Mouse (Mus musculus) embryo, embryonic 9.5 days (tissue): ENCODE results near the gene Acadm.

Experiments
- DNase-seq: peaks from one replicate; pipeline ENCODE4 v3.0.0-alpha.2; 2017; ENCODE audit errors: extremely low spot score

Acadm gene

GRCm38 (mm10) chr3:153941613-153942012 is 2.8 kb downstream of the Acadm start:
- DNase-seq = no peak

- DNase-seq = no peak
These were observed 3.9 kb downstream of the Acadm start for GRCm38 (mm10) chr3:153940486-153940885.

GRCm38 (mm10) chr3:153940021-153940420 is 4.4 kb downstream of the Acadm start:
- DNase-seq = no peak

GRCm38 (mm10) chr3:153937116-153937810 is 7.2 kb downstream of the Acadm start:
- no peak for DNase-seq

- no peak for DNase-seq
These were observed 8.6 kb downstream of the Acadm start for GRCm38 (mm10) chr3:153935878-153936277.

GRCm38 (mm10) chr3:153932461-153932860 is 12.0 kb downstream of the Acadm start:
- DNase-seq = no peak

- DNase-seq = no peak
These were observed 14.9 kb downstream of the Acadm start for GRCm38 (mm10) chr3:153929526-153929925.

- no peak for DNase-seq
These were observed 18.1 kb downstream of the Acadm start for GRCm38 (mm10) chr3:153926333-153926732.

GRCm38 (mm10) chr3:153921147-153921910 is 23.1 kb downstream of the Acadm start:
- no peak for DNase-seq

GRCm38 (mm10) chr3:153917200-153917599 is 27.2 kb downstream of the Acadm start:
- DNase-seq = no peak

- DNase-seq = peak; percentile 7
These were observed 30.8 kb downstream of the Acadm start for GRCm38 (mm10) chr3:153913510-153914243.

- peak; percentile 97 for DNase-seq
These were observed 31.6 kb downstream of the Acadm start, which contains the start of gene Rabggtb for GRCm38 (mm10) chr3:153912546-153913509. Gene Rabggtb, minus strand, starts transcription at chr3:153913009.

- no peak for DNase-seq
These were observed 32.5 kb downstream of the Acadm start for GRCm38 (mm10) chr3:153911882-153912440.

GRCm38 (mm10) chr3:153911197-153911881 is 33.1 kb downstream of the Acadm start:
- DNase-seq = no peak

GRCm38 (mm10) chr3:153910489-153910888 is 33.9 kb downstream of the Acadm start:
- DNase-seq = no peak

GRCm38 (mm10) chr3:153908919-153909318 is 35.5 kb downstream of the Acadm start:
- no peak for DNase-seq

- DNase-seq = peak; percentile 29
These were observed 38.1 kb downstream of the Acadm start, which contains the start of gene Msh4 for GRCm38 (mm10) chr3:153906136-153906871. Gene Msh4, minus strand, starts transcription at chr3:153906138.

GRCm38 (mm10) chr3:153905251-153906135 is 38.9 kb downstream of the Acadm start:
- peak; percentile 48 for DNase-seq
